Mouse (Mus musculus): ENCODE data around the gene Lrrc8a.

Lrrc8a gene

DNA sequence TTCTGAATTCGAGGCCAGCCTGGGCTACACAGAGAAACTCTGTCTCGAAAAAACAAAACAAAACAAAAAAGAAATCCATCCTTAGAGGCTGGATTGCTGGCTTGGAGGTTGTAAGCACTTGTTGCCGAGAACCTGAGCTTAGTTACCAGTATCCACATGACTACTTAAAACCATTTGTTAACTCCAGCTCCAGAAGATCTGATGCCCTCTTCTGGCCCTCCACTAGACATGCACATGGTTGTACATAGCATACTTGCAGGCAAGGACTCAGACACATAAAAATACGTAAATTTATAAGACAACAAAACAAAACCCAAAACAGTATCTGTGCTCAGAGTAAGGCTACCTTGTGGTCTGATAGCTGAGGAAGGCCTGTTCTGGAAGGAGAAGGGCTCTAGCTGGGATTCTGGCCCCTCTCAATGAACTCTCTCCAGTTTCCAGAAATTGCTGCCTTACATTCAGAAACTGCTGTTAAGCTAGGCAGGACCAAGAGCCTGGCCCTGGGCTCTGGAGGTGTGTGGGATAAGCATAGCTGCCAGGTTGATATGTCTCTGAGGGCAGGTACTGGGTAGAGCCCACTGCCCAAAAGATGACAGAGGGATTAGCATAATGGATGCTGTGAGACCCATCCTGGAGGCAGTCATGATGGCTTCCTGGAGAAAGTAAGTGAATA, 23.7 kb downstream of the Lrrc8a start:
- no peak for DNase-seq (ENCODE audit: low read depth, low spot score)

- DNase-seq (ENCODE audit: low read depth, low spot score): no peak
Observed at GRCm38 (mm10) chr2:30261921-30262839, 24.7 kb downstream of the Lrrc8a start.

- no peak for DNase-seq (ENCODE audit: low read depth, low spot score)
Observed at GRCm38 (mm10) chr2:30262840-30263441, 25.4 kb downstream of the Lrrc8a start.

DNA sequence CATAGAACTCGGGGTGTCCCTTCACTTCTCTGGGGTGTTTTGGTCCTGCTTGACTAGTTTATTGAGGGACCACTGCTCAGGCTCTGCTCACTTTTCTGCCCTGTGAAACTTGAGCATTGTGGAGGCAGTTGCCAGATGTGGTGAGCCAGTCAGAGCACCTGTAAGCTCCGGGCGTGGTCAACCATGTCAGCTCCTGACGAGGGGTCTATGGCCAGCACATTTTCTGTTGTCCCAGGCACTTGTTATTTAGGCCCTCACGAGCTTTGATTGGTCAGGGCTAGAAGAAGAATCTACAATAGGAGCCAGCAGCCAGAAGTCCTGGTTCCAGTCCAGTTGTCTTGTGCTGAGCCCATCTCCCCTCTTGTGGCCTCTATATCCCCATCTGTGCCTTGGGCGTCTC, 26.3 kb downstream of the Lrrc8a start:
- no peak for DNase-seq (ENCODE audit: low read depth, low spot score)

DNA sequence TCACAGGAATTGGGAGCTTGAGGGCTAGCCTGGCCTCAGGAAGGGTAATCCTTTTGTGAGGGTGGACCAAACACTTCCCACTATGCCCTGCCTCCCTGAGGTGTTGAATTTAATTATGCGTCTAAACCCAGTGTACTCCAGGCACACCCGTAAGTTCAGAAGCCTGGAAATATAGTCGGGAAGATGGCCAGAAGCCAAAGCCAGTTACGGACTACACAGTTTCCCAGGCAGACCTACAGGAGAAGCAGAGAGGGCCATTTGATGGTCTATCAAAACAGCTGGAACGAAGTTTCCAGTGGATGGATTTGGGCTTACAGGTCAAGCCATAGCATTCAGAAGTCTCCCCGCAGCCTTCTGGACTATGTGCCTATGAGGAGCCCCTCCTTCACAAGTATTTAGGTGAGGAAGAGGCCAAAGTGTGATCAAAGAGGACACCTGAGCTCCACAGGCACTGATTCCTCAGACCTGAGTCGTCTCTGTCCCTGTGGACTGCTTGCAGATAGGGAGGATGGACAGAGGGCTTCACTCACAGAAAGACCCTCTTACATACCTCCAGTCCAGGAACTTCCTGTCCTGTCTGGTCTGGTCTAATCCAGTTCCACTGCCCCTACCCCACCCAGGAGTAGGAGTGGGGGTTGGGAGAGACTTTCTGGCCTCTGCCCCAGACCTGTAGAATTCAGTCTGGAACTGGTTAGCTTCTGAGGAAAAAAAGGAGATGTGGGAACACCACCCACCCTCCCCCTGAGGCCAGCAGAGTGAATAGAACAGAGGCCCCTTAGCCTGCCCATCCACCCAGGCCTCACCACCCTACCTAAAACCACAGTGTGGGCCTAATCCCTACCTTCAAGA, 27.4 kb downstream of the Lrrc8a start:
- no peak for DNase-seq (ENCODE audit: low read depth, low spot score)

- DNase-seq (ENCODE audit: low read depth, low spot score): no peak
Observed at GRCm38 (mm10) chr2:30265767-30266253, 28.3 kb downstream of the Lrrc8a start, which contains the start of gene Phyhd1. Gene Phyhd1 (plus strand): TSS chr2:30266203.

- DNase-seq (ENCODE audit: low read depth, low spot score): no peak
Observed at GRCm38 (mm10) chr2:30266392-30266941, 29.0 kb downstream of the Lrrc8a start.

DNA sequence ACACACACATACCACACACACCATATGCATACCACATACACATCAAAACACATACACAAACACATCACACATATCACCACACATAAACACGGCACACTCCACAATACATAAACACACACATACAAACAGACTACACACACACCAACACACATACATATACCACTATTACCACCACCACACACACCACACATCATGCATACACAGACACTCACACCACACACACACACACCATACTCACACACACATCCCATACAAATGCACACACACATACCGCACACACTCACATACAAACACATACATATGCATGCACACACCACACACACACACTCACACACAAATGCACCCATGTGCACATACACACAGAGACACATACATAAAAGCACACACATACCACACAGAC, 30.0 kb downstream of the Lrrc8a start:
- DNase-seq (ENCODE audit: low read depth, low spot score): no peak

GRCm38 (mm10) chr2:30268371-30268770, 30.9 kb downstream of the Lrrc8a start:
- DNase-seq (ENCODE audit: low read depth, low spot score): no peak

- no peak for DNase-seq (ENCODE audit: low read depth, low spot score)
Observed at GRCm38 (mm10) chr2:30269241-30269990, 31.9 kb downstream of the Lrrc8a start.

GRCm38 (mm10) chr2:30270134-30270533, 32.6 kb downstream of the Lrrc8a start:
- DNase-seq (ENCODE audit: low read depth, low spot score): no peak

DNA sequence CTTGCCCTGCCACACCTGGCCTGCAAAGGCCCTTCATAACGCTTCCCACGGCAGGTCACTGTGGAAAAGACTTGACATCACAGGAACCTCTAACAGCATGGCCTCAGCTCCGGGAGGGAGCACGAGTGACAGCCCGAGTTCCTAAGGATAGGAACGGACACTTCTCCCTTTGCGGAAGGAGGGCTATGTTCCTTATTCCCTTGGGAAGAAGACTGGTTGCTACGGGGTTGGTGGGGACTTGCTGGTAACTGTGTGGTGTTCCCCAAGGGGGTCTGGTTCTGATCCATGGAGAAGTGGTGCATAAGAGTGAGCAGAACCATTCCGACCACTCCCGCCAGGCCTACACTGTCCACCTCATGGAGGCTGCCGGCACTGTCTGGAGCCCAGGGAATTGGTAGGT, 43.2 kb downstream of the Lrrc8a start, which contains the start of gene Gm28038:
Gene Gm28038 (plus strand): TSS at position 301 of the 400 bp plus-strand sequence.
- DNase-seq (ENCODE audit: low read depth, low spot score): no peak

DNA sequence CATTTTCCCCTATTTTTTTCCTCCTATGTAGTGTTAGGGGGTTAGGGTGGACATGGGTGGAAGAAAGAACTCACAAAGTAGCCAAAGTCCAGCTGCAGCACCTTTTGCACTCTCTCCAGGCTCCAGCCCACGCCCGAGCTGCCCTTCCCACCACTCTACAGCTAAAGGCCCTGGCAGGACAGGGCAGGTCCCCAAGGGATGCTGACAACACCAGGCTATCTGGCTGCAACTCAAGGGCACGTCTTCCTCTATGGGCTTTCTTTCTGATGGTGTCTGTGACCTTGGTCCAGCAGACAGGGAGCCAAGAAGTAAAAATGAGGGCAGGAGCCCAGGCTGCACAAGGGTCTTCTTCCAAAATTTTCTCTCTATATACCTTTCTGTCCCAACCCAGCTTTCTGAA, 44.1 kb downstream of the Lrrc8a start:
- DNase-seq (ENCODE audit: low read depth, low spot score): no peak

GRCm38 (mm10) chr2:30283193-30283592, 45.7 kb downstream of the Lrrc8a start:
- DNase-seq (ENCODE audit: low read depth, low spot score): no peak

DNA sequence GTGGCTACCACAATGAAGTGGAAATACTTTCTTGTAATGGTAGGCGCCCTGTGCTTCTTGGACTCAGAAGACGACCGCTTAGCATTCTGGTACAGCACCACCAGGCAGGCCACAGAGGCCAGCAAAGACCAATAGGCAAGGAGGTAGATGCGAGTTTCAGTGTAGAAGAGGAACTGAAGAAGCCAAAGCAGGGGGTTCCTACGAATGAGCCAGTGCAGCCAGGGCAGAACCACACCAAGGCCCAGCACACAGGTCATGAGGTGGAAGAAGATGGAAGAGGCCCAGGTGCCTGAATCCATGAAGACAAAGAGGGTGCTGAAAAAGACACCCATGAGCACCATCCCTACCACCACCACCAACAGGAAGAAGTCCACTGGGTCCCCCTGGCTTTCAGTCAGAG, 47.5 kb downstream of the Lrrc8a start:
- no peak for DNase-seq (ENCODE audit: low read depth, low spot score)

- no peak for DNase-seq (ENCODE audit: low read depth, low spot score)
Observed at GRCm38 (mm10) chr2:30285416-30286181, 48.1 kb downstream of the Lrrc8a start.

- peak; percentile 87 for DNase-seq (ENCODE audit: low read depth, low spot score)
Observed at GRCm38 (mm10) chr2:30286192-30287026, 48.9 kb downstream of the Lrrc8a start, which contains the start of the genes Dolk and Nup188. Gene Dolk (minus strand): TSS chr2:30286334. Gene Nup188 (plus strand): TSS chr2:30286397.

- DNase-seq (ENCODE audit: low read depth, low spot score): no peak
Observed at GRCm38 (mm10) chr2:30287027-30287373, 49.5 kb downstream of the Lrrc8a start.

All from WW6 (cell line).